Mouse (Mus musculus) forebrain, embryonic 11.5 days (tissue): ENCODE measurements around the gene Pomt1. TPM values are rescaled to one million over a fixed set of nuclear protein-coding genes. Genes with fewer than 3 reads are reported as not detected.

ENCODE experiments used
- ATAC-seq: fragments of 200-750 bp; cut with Nextera tagmentation; replicated peaks from 2 replicates; pipeline ENCODE4 v1.8.0; 2017; ENCODE audit warnings: moderate TSS enrichment; ENCODE audit not compliant: low FRiP score
- DNase-seq: peaks from one replicate; pipeline ENCODE4 v3.0.0-alpha.2; 2017; ENCODE audit warnings: low spot score
- H3K27ac ChIP-seq: fragments of 300-500 bp; sonication (generic); 2 replicates; pipeline ENCODE4 v1.5.1; 2014; ENCODE audit warnings: low read depth, low read length
- H3K27me3 ChIP-seq: fragments of 300-500 bp; sonication (generic); 2 replicates; pipeline ENCODE4 v1.6.1; 2014; ENCODE audit warnings: mild to moderate bottlenecking, low read length, mixed read lengths; ENCODE audit not compliant: control insufficient read depth, insufficient read depth
- H3K36me3 ChIP-seq: fragments of 300-500 bp; sonication (generic); 2 replicates; pipeline ENCODE4 v1.6.1; 2014; ENCODE audit warnings: mild to moderate bottlenecking, low read length, moderate library complexity, mixed read lengths; ENCODE audit not compliant: control insufficient read depth, insufficient read depth
- H3K4me1 ChIP-seq: fragments of 300-500 bp; sonication (generic); replicated peaks from 2 replicates; pipeline ENCODE4 v1.6.1; 2014; ENCODE audit warnings: low read length, mixed read lengths; ENCODE audit not compliant: control insufficient read depth, insufficient read depth
- H3K4me2 ChIP-seq: fragments of 300-500 bp; sonication (generic); 2 replicates; pipeline ENCODE4 v1.6.1; 2014; ENCODE audit warnings: low read depth, mild to moderate bottlenecking, low read length, moderate library complexity, mixed read lengths; ENCODE audit not compliant: severe bottlenecking
- H3K4me3 ChIP-seq: fragments of 300-500 bp; sonication (generic); 2 replicates; pipeline ENCODE4 v1.5.1; 2014; ENCODE audit warnings: low read depth, low read length
- H3K9ac ChIP-seq: fragments of 300-500 bp; sonication (generic); 2 replicates; pipeline ENCODE4 v1.6.1; 2014; ENCODE audit warnings: low read length
- H3K9me3 ChIP-seq: fragments of 300-500 bp; sonication (generic); 2 replicates; pipeline ENCODE4 v1.6.1; 2016; ENCODE audit warnings: low read length, mixed read lengths; ENCODE audit not compliant: control insufficient read depth
- WGBS: fragments of 180-500 bp; shearing (Covaris S2); extraction: QIAGEN DNeasy Blood & Tissue Kit; methylation state at CpG from one replicate; pipeline ENCODE4 v1.1.7; 2014; 5-methylcytosine and 5-hydroxymethylcytosine counted together
- polyA plus RNA-seq: library from polyadenylated mRNA; unstranded; fragments of >200 nt; fragmentation: Nextera tagmentation; extraction: Ambion mirVana; gene quantifications from 2 replicates; pipeline ENCODE4 v1.2.1, GENCODE M21; 2014

Pomt1 gene
- polyA plus RNA-seq, 1 experiment from 2014 or later = 33.3 TPM

- no peaks in the 10 kb centered on the region for H3K27me3 ChIP-seq
- ATAC-seq (no peak), DNase-seq (no peak)
- no peaks in the 10 kb centered on the region for H3K4me1 ChIP-seq
- H3K27ac ChIP-seq = no peak overlapping the region
- H3K9me3 ChIP-seq = no peaks in the 10 kb centered on the region
- H3K9ac ChIP-seq = no peak overlapping the region
- no peak overlapping the region for H3K4me2 ChIP-seq
- H3K4me3 ChIP-seq = no peak overlapping the region
- 89% methylated on average over 12 of the region's 12 CpGs for WGBS
- peaks cover 18% of the 10 kb centered on the region; the same call in 1 of the 2 replicates for H3K36me3 ChIP-seq
Measured at GRCm38 (mm10) chr2:32251791-32252527, 15.6 kb downstream of the Pomt1 start.

GRCm38 (mm10) chr2:32252658-32253057, 16.3 kb downstream of the Pomt1 start:
- no peak overlapping the region for H3K27ac ChIP-seq
- no peak overlapping the region for H3K4me2 ChIP-seq
- no peak for DNase-seq
- WGBS = 89% methylated on average over 5 of the region's 5 CpGs
- ATAC-seq = no peak
- H3K4me1 ChIP-seq = no peaks in the 10 kb centered on the region
- H3K27me3 ChIP-seq = no peaks in the 10 kb centered on the region
- no peak overlapping the region for H3K4me3 ChIP-seq
- H3K9ac ChIP-seq = no peak overlapping the region
- H3K36me3 ChIP-seq = peaks cover 20% of the 10 kb centered on the region; the same call in 1 of the 2 replicates
- no peaks in the 10 kb centered on the region for H3K9me3 ChIP-seq

- no peak for ATAC-seq
- Histone ChIP-seq H3K27ac (no peak overlapping the region), H3K4me1 (no peaks in the 10 kb centered on the region), H3K36me3 (peaks cover 21% of the 10 kb centered on the region; the same call in 1 of the 2 replicates), H3K9me3 (no peaks in the 10 kb centered on the region), H3K27me3 (no peaks in the 10 kb centered on the region), H3K9ac (no peak overlapping the region), H3K4me3 (no peak overlapping the region), H3K4me2 (no peak overlapping the region)
- WGBS = 94% methylated on average over 1 of the region's 1 CpGs
- DNase-seq = no peak
Measured at GRCm38 (mm10) chr2:32253352-32253751, 17.0 kb downstream of the Pomt1 start.

- Histone ChIP-seq H3K27ac (no peak overlapping the region), H3K36me3 (peaks cover 17% of the 10 kb centered on the region; the same call in 1 of the 2 replicates), H3K4me1 (peaks cover 8% of the 10 kb centered on the region; the same call in 1 of the 2 replicates), H3K4me3 (no peak overlapping the region), H3K9ac (no peak overlapping the region), H3K4me2 (no peak overlapping the region), H3K9me3 (no peaks in the 10 kb centered on the region), H3K27me3 (no peaks in the 10 kb centered on the region)
- ATAC-seq (no peak), DNase-seq (no peak)
- WGBS = 87% methylated on average over 5 of the region's 5 CpGs
Measured at GRCm38 (mm10) chr2:32254563-32254962, 18.2 kb downstream of the Pomt1 start.

- 96% methylated on average over 11 of the region's 11 CpGs for WGBS
- no peak overlapping the region for H3K27ac ChIP-seq
- no peak overlapping the region for H3K9ac ChIP-seq
- ATAC-seq = no peak
- H3K36me3 ChIP-seq = peaks cover 17% of the 10 kb centered on the region; the same call in 1 of the 2 replicates
- no peaks in the 10 kb centered on the region for H3K9me3 ChIP-seq
- DNase-seq = no peak
- peaks cover 8% of the 10 kb centered on the region; the same call in 1 of the 2 replicates for H3K4me1 ChIP-seq
- H3K27me3 ChIP-seq = no peaks in the 10 kb centered on the region
- H3K4me2 ChIP-seq = no peak overlapping the region
- H3K4me3 ChIP-seq = no peak overlapping the region
Measured at GRCm38 (mm10) chr2:32256273-32256672, 19.9 kb downstream of the Pomt1 start.

- Histone ChIP-seq H3K4me3 (peak overlapping the region; percentile 89), H3K4me2 (peak overlapping the region; percentile 74), H3K27me3 (no peaks in the 10 kb centered on the region), H3K9ac (peak overlapping the region; percentile 84), H3K9me3 (no peaks in the 10 kb centered on the region), H3K36me3 (peaks cover 10% of the 10 kb centered on the region; the same call in 1 of the 2 replicates), H3K27ac (no peak overlapping the region), H3K4me1 (peaks cover 8% of the 10 kb centered on the region; the same call in 1 of the 2 replicates)
- ATAC-seq = no peak
- 71% methylated on average over 6 of the region's 6 CpGs for WGBS
- DNase-seq = no peak
Measured at GRCm38 (mm10) chr2:32258887-32259533, 22.6 kb downstream of the Pomt1 start.

- peak; percentile 90 for ATAC-seq
- 2% methylated on average over 59 of the region's 59 CpGs for WGBS
Measured at GRCm38 (mm10) chr2:32259657-32260417, 23.4 kb downstream of the Pomt1 start, which contains the start of gene Uck1. Gene Uck1, minus strand, starts transcription at chr2:32260159.

GRCm38 (mm10) chr2:32260635-32261034, 24.2 kb downstream of the Pomt1 start:
- no peaks in the 10 kb centered on the region for H3K27me3 ChIP-seq
- ATAC-seq = no peak; the same call in 1 of the 2 replicates
- H3K36me3 ChIP-seq = peaks cover 5% of the 10 kb centered on the region; the same call in 1 of the 2 replicates
- no peaks in the 10 kb centered on the region for H3K9me3 ChIP-seq
- H3K27ac ChIP-seq = no peak overlapping the region
- WGBS = 35% methylated on average over 4 of the region's 4 CpGs
- peaks cover 8% of the 10 kb centered on the region; the same call in 1 of the 2 replicates for H3K4me1 ChIP-seq
- no peak overlapping the region for H3K9ac ChIP-seq
- no peak overlapping the region; the same call in 1 of the 2 replicates for H3K4me2 ChIP-seq
- H3K4me3 ChIP-seq = 0 out of 2 replicates have a peak overlapping the region, but pooled peaks have one; percentile 89
- peak; percentile 70 for DNase-seq

More at GRCm38 (mm10) chr2:32259657-32260417, 23.4 kb downstream of the Pomt1 start, which contains the start of gene Uck1:
- DNase-seq = peak; percentile 92
- Histone ChIP-seq H3K27me3 (no peaks in the 10 kb centered on the region), H3K9ac (peak within 1 kb of the TSS; percentile 84), H3K36me3 (peaks cover 5% of the 10 kb centered on the region; the same call in 1 of the 2 replicates), H3K27ac (no peak within 1 kb of the TSS), H3K9me3 (no peaks in the 10 kb centered on the region), H3K4me1 (peaks cover 8% of the 10 kb centered on the region; the same call in 1 of the 2 replicates), H3K4me2 (peak within 1 kb of the TSS; percentile 74), H3K4me3 (peak within 1 kb of the TSS; percentile 89)
